Mouse (Mus musculus): ENCODE measurements around the gene Dclre1c. TPM values are rescaled to one million over a fixed set of nuclear protein-coding genes. Genes with fewer than 3 reads are reported as not detected.

Gene Dclre1c
- total and polyA plus RNA-seq, 2 experiments from 2014 or later: 1.6 to 2.6 TPM

DNA sequence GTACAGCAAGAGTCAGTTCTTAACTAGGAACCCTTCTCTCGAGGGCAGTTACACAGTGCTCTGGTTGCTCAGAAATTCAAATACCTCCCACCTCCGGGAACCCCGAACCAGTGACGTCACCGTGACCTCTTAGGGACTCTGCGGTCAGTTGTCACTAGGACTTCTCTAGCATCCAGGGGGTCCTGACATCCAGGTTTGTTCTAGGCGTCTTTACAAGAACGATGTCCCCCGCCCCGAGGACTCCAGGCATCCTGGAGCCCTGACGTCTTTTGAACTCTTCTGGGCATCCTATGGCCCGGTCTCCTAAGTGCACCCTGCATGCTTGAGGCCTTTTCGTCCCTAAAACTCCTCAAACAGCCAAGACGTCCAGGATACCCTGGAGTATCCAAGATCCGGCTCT is 88.1 kb downstream of the Dclre1c start:
- H3K27ac ChIP-seq (ENCODE audit: low read depth): peak overlapping the region; percentile 83
- WGBS: under 1% methylated on average over 15 of the region's 15 CpGs
- H3K9me3 ChIP-seq (replicated peaks; ENCODE audit: control insufficient read depth, low read length): no peaks in the 10 kb centered on the region
- H3K4me1 ChIP-seq (ENCODE audit: control insufficient read depth, insufficient read depth): peaks cover 7% of the 10 kb centered on the region
- no peak for ATAC-seq (ENCODE audit: insufficient read depth, low read depth)
- peak; percentile 16 for DNase-seq (ENCODE audit: low spot score)
- no peak for TF ChIP-seq EP300 (IDR thresholded peaks at IDR 0.05; ENCODE audit: low read depth)
- no peak for TF ChIP-seq CTCF (IDR thresholded peaks at IDR 0.05; ENCODE audit: low read depth)
- peak overlapping the region; percentile 78 for H3K4me3 ChIP-seq (ENCODE audit: low read depth, low read length)
- peak overlapping the region; percentile 96 for H3K4me2 ChIP-seq (ENCODE audit: low read depth, low read length)
- H3K36me3 ChIP-seq (replicated peaks; ENCODE audit: control insufficient read depth, insufficient read depth, low read length): peaks cover 31% of the 10 kb centered on the region
- H3K27me3 ChIP-seq (ENCODE audit: control insufficient read depth, insufficient read depth, low read length): no peaks in the 10 kb centered on the region
- H3K9ac ChIP-seq (replicated peaks; ENCODE audit: low read depth, low read length): peak overlapping the region; percentile 87

DNA sequence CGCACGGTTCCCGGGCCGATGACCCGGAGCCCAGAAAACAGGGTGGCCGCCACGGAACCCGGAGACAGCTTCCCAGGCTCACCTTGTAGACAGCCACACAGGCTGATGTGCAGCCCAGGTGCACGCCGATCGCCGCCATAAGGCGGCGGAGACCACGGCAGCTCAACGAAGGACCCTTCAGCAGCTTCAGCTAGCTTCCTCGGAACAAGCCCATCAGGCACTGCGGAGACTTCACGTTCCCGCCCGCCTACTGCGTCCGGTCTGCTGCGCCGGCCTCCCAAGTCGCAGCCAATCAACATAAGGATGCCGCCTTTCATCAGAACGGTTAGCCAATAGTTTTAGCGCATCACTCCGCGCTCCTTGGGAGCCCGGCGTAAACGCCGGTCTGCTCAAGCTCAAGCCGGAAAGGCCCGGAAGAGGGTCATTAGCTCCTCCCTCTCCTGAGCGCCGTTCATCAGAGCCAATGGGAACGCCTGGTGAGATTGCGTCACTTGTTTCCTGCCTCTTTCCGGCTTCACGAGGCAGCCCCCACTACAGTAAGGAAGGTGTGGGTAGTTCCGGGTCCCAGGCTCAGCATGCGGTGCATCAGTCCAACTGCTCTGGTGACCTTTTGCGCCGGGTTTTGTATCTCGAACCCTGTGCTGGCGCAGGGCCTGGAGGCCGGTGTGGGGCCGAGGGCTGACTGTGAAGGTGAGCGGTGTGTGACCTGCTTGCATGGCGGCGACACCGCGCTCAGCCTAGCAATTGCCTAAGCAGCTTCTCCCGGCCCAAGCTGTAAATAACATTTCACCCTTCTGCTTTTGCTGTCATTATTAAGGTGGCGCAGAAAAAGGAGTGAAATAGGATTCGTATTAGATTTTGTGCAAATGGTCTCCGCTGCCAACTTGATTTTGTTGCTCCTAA is 88.9 kb downstream of the Dclre1c start, which contains the start of the genes Gm45902, Hspa14 and Cdnf:
Gene Gm45902 (minus strand): TSS at position 239 of the 903 bp plus-strand sequence.
Gene Hspa14 (minus strand): TSS at position 263 of the 903 bp plus-strand sequence.
Gene Cdnf (plus strand): TSS at position 479 of the 903 bp plus-strand sequence.
- ATAC-seq (ENCODE audit: insufficient read depth, low read depth) (peak; percentile 100), DNase-seq (ENCODE audit: low spot score) (peak; percentile 99)
- TF ChIP-seq CTCF (IDR thresholded peaks at IDR 0.05; ENCODE audit: low read depth) (no peak), EP300 (IDR thresholded peaks at IDR 0.05; ENCODE audit: low read depth) (no peak)
- peaks cover 7% of the 10 kb centered on the region for H3K4me1 ChIP-seq (ENCODE audit: control insufficient read depth, insufficient read depth)
- peaks cover 27% of the 10 kb centered on the region for H3K36me3 ChIP-seq (replicated peaks; ENCODE audit: control insufficient read depth, insufficient read depth, low read length)
- H3K9me3 ChIP-seq (replicated peaks; ENCODE audit: control insufficient read depth, low read length): no peaks in the 10 kb centered on the region
- no peaks in the 10 kb centered on the region for H3K27me3 ChIP-seq (ENCODE audit: control insufficient read depth, insufficient read depth, low read length)
- peak within 1 kb of the TSS; percentile 86 for H3K27ac ChIP-seq (ENCODE audit: low read depth)
- peak within 1 kb of the TSS; percentile 96 for H3K4me2 ChIP-seq (ENCODE audit: low read depth, low read length)
- WGBS: under 1% methylated on average over 60 of the region's 60 CpGs
- peak within 1 kb of the TSS; percentile 78 for H3K4me3 ChIP-seq (ENCODE audit: low read depth, low read length)
- peak within 1 kb of the TSS; percentile 87 for H3K9ac ChIP-seq (replicated peaks; ENCODE audit: low read depth, low read length)

Other genes starting within 250 kb of the Dclre1c start
- 14.9 and 20.7 TPM in 2 replicates for gene Nmt2, start 139.9 kb upstream of the Dclre1c start, total RNA-seq (2014; rRNA removed; ENCODE audit: low replicate concordance)
- 17.3 and 18.1 TPM in 2 replicates for gene Nmt2, start 139.9 kb upstream of the Dclre1c start, polyA plus RNA-seq (2015; fragmentation: Nextera tagmentation; extraction: Ambion mirVana)
- 1.2 and 2.5 TPM in 2 replicates for gene Rpp38, start 91.5 kb upstream of the Dclre1c start, total RNA-seq (2014; rRNA removed; ENCODE audit: low replicate concordance)
- gene Rpp38, start 91.5 kb upstream of the Dclre1c start, polyA plus RNA-seq (2015; fragmentation: Nextera tagmentation; extraction: Ambion mirVana): 10.1 and 11.3 TPM in 2 replicates
- not detected in 2 replicates for gene Acbd7, start 88.0 kb upstream of the Dclre1c start, total RNA-seq (2014; rRNA removed; ENCODE audit: low replicate concordance)
- gene Acbd7, start 88.0 kb upstream of the Dclre1c start, polyA plus RNA-seq (2015; fragmentation: Nextera tagmentation; extraction: Ambion mirVana): 0.79 and 1.1 TPM in 2 replicates
- gene Olah, start 26.9 kb upstream of the Dclre1c start, total RNA-seq (2014; rRNA removed; ENCODE audit: low replicate concordance): not detected in 2 replicates
- gene Olah, start 26.9 kb upstream of the Dclre1c start, polyA plus RNA-seq (2015; fragmentation: Nextera tagmentation; extraction: Ambion mirVana): not detected in 2 replicates
- not detected in 2 replicates for gene Meig1, start 1.5 kb upstream of the Dclre1c start, total RNA-seq (2014; rRNA removed; ENCODE audit: low replicate concordance)
- gene Meig1, start 1.5 kb upstream of the Dclre1c start, polyA plus RNA-seq (2015; fragmentation: Nextera tagmentation; extraction: Ambion mirVana): 0.44 and 1.6 TPM in 2 replicates
- 1.7 and 2.7 TPM in 2 replicates for gene Suv39h2, start 50.9 kb downstream of the Dclre1c start, total RNA-seq (2014; rRNA removed; ENCODE audit: low replicate concordance)
- 2.1 and 2.2 TPM in 2 replicates for gene Suv39h2, start 50.9 kb downstream of the Dclre1c start, polyA plus RNA-seq (2015; fragmentation: Nextera tagmentation; extraction: Ambion mirVana)
- gene Gm45902, start 88.7 kb downstream of the Dclre1c start, total RNA-seq (2014; rRNA removed; ENCODE audit: low replicate concordance): 1.8 and 2.6 TPM in 2 replicates
- gene Gm45902, start 88.7 kb downstream of the Dclre1c start, polyA plus RNA-seq (2015; fragmentation: Nextera tagmentation; extraction: Ambion mirVana): 1.5 and 1.7 TPM in 2 replicates
- gene Hspa14, start 88.7 kb downstream of the Dclre1c start, total RNA-seq (2014; rRNA removed; ENCODE audit: low replicate concordance): 46.9 and 54.5 TPM in 2 replicates
- 45.3 and 47.1 TPM in 2 replicates for gene Hspa14, start 88.7 kb downstream of the Dclre1c start, polyA plus RNA-seq (2015; fragmentation: Nextera tagmentation; extraction: Ambion mirVana)
- gene Cdnf, start 88.9 kb downstream of the Dclre1c start, total RNA-seq (2014; rRNA removed; ENCODE audit: low replicate concordance): 0.31 and 1.1 TPM in 2 replicates
- gene Cdnf, start 88.9 kb downstream of the Dclre1c start, polyA plus RNA-seq (2015; fragmentation: Nextera tagmentation; extraction: Ambion mirVana): 1.3 and 1.6 TPM in 2 replicates
- gene Fam107b, start 146.4 kb downstream of the Dclre1c start, total RNA-seq (2014; rRNA removed; ENCODE audit: low replicate concordance): 18.5 and 36.5 TPM in 2 replicates
- 9.2 and 9.6 TPM in 2 replicates for gene Fam107b, start 146.4 kb downstream of the Dclre1c start, polyA plus RNA-seq (2015; fragmentation: Nextera tagmentation; extraction: Ambion mirVana)

Measured in heart, postnatal 0 days (tissue).